Mouse (Mus musculus) liver, embryonic 14.5 days (tissue): Measurements from ENCODE around the gene Spdye4b. TPM values are rescaled to one million over a fixed set of nuclear protein-coding genes. Genes with fewer than 3 reads are reported as not detected.

Experiments used
- ATAC-seq: fragments of 200-750 bp; cut with Nextera tagmentation; 2 replicates; pipeline ENCODE4 v1.8.0; 2017; ENCODE audit warnings: moderate number of reproducible peaks, mild to moderate bottlenecking, moderate library complexity; ENCODE audit not compliant: insufficient read depth
- DNase-seq, 3 experiments: peaks; one replicate each; pipeline ENCODE4 v3.0.0-alpha.2; 2012 to 2013; ENCODE audit warnings: low read depth in 3 of 3, low spot score in 3 of 3
- H3K27ac ChIP-seq: fragments of 300-500 bp; sonication (generic); 2 replicates; pipeline ENCODE4 v1.5.1; 2014; ENCODE audit warnings: moderate library complexity, mild to moderate bottlenecking, control low read depth, inconsistent platforms
- H3K27me3 ChIP-seq: fragments of 300-500 bp; sonication (generic); 2 replicates; pipeline ENCODE4 v1.6.1; 2014; ENCODE audit warnings: mild to moderate bottlenecking, low read length, moderate library complexity; ENCODE audit not compliant: control insufficient read depth, insufficient read depth
- H3K36me3 ChIP-seq: fragments of 300-500 bp; sonication (generic); replicated peaks from 2 replicates; pipeline ENCODE4 v1.6.1; 2014; ENCODE audit warnings: low read depth; ENCODE audit not compliant: control insufficient read depth, insufficient read depth
- H3K4me1 ChIP-seq, 2 experiments: fragments of 200-500 bp in 1 of 2; fragments of 300-500 bp in 1 of 2; sonication (generic) in 1 of 2; replicated peaks; 2 replicates each; pipeline ENCODE4 v1.6.1; 2012 to 2014; ENCODE audit warnings: antibody characterized with exemption in 1 of 2, inconsistent platforms in 1 of 2, low read length in 1 of 2; ENCODE audit not compliant: control insufficient read depth in 2 of 2, insufficient read depth in 2 of 2
- H3K4me2 ChIP-seq: fragments of 300-500 bp; sonication (generic); 2 replicates; pipeline ENCODE4 v1.6.1; 2014; ENCODE audit warnings: low read depth, mild to moderate bottlenecking, control low read depth, moderate library complexity
- H3K4me3 ChIP-seq, 2 experiments: fragments of 200-500 bp in 1 of 2; fragments of 300-500 bp in 1 of 2; sonication (generic) in 1 of 2; 2 replicates each; pipeline ENCODE4 v1.5.1; 2012 to 2014; ENCODE audit warnings: low read depth in 2 of 2, low read length in 2 of 2, mild to moderate bottlenecking in 2 of 2, control low read depth in 1 of 2, inconsistent platforms in 1 of 2, moderate library complexity in 1 of 2; ENCODE audit not compliant: insufficient read depth in 1 of 2
- H3K9ac ChIP-seq: fragments of 300-500 bp; sonication (generic); replicated peaks from 2 replicates; pipeline ENCODE4 v1.6.1; 2014; ENCODE audit warnings: mild to moderate bottlenecking, control low read depth, moderate library complexity
- H3K9me3 ChIP-seq: fragments of 300-500 bp; sonication (generic); 2 replicates; pipeline ENCODE4 v1.6.1; 2016; ENCODE audit warnings: low read length, mixed read lengths; ENCODE audit not compliant: control insufficient read depth
- CTCF ChIP-seq: IDR thresholded peaks from 2 replicates; pipeline ENCODE4 v1.5.1; 2016; ENCODE audit warnings: antibody characterized with exemption, low read depth, control low read depth
- EP300 ChIP-seq: IDR thresholded peaks from 2 replicates; pipeline ENCODE4 v1.6.1; 2016; ENCODE audit warnings: antibody characterized with exemption, low read depth
- WGBS: fragments of 180-500 bp; shearing (Covaris S2); extraction: QIAGEN DNeasy Blood & Tissue Kit; methylation state at CpG from one replicate; pipeline ENCODE4 v1.1.7; 2014; ENCODE audit not compliant: insufficient replicate concordance; 5-methylcytosine and 5-hydroxymethylcytosine counted together
- polyA plus RNA-seq, 2 experiments: library from polyadenylated mRNA; depleted of rRNA in 1 of 2; stranded (reverse) in 1 of 2; unstranded in 1 of 2; fragments of >200 nt; fragmentation: Nextera tagmentation in 1 of 2; extraction: Ambion mirVana in 1 of 2; gene quantifications; 2 replicates each; pipeline versions ENCODE4 v1.2.1 to v1.2.3; 2012 to 2014

Spdye4b gene
- polyA plus RNA-seq, 2 experiments = not detected

- DNase-seq = peak; percentile 66
- peak within 1 kb of the TSS; percentile 87 for H3K4me2 ChIP-seq
- under 1% methylated on average over 58 of the region's 58 CpGs for WGBS
- H3K9ac ChIP-seq = peak within 1 kb of the TSS; percentile 67
- no peaks in the 10 kb centered on the region for H3K9me3 ChIP-seq
- peak within 1 kb of the TSS; percentile 34; the same call in 1 of the 2 replicates for H3K27ac ChIP-seq
- ATAC-seq = peak; percentile 92
- no peaks in the 10 kb centered on the region for H3K36me3 ChIP-seq
- no peaks in the 10 kb centered on the region for H3K27me3 ChIP-seq
- H3K4me3 ChIP-seq = peak within 1 kb of the TSS; percentile 63 to 81
- peaks cover 0 to 5% of the 10 kb centered on the region in 2 experiments; a peak in 1 of 4 replicates for H3K4me1 ChIP-seq
- TF ChIP-seq EP300 (no peak), CTCF (peak; percentile 45; the same call in 1 of the 2 replicates)
Measured at GRCm38 (mm10) chr5:143235028-143235693, 54.3 kb downstream of the Spdye4b start, which contains the start of gene Zfp12. Gene Zfp12, plus strand, starts transcription at chr5:143235163.

- H3K27ac ChIP-seq = no peak overlapping the region
- WGBS = 42% methylated on average over 9 of the region's 9 CpGs
- no peaks in the 10 kb centered on the region for H3K9me3 ChIP-seq
- peak overlapping the region; percentile 18 to 81; a peak in 3 of 4 replicates for H3K4me3 ChIP-seq
- H3K27me3 ChIP-seq = no peaks in the 10 kb centered on the region
- no peak for DNase-seq
- TF ChIP-seq EP300 (no peak), CTCF (no peak)
- H3K4me2 ChIP-seq = peak overlapping the region; percentile 87
- ATAC-seq = no peak
- H3K9ac ChIP-seq = no peak overlapping the region
- no peaks in the 10 kb centered on the region for H3K36me3 ChIP-seq
- peaks cover 0 to 5% of the 10 kb centered on the region in 2 experiments; a peak in 1 of 4 replicates for H3K4me1 ChIP-seq
Measured at GRCm38 (mm10) chr5:143236036-143236435, 55.2 kb downstream of the Spdye4b start.

- H3K9me3 ChIP-seq = no peaks in the 10 kb centered on the region
- ATAC-seq = no peak
- no peak overlapping the region for H3K4me2 ChIP-seq
- peaks cover 3% of the 10 kb centered on the region for H3K36me3 ChIP-seq
- H3K4me1 ChIP-seq = no peaks in the 10 kb centered on the region
- no peak overlapping the region for H3K4me3 ChIP-seq
- no peak for TF ChIP-seq CTCF
- no peak for TF ChIP-seq EP300
- no peak overlapping the region for H3K27ac ChIP-seq
- H3K27me3 ChIP-seq = no peaks in the 10 kb centered on the region
- no peak overlapping the region for H3K9ac ChIP-seq
- 87% methylated on average over 26 of the region's 26 CpGs for WGBS
- DNase-seq = no peak
Measured at GRCm38 (mm10) chr5:143244926-143245325, 64.1 kb downstream of the Spdye4b start.

- Histone ChIP-seq H3K4me1 (no peaks in the 10 kb centered on the region), H3K36me3 (no peaks in the 10 kb centered on the region), H3K9me3 (no peaks in the 10 kb centered on the region), H3K4me3 (no peak overlapping the region), H3K27me3 (peaks cover 58% of the 10 kb centered on the region), H3K9ac (no peak overlapping the region), H3K4me2 (no peak overlapping the region), H3K27ac (no peak overlapping the region)
- no peak for TF ChIP-seq CTCF
- TF ChIP-seq EP300 = no peak
- 37% methylated on average over 6 of the region's 6 CpGs for WGBS
- ATAC-seq (no peak), DNase-seq (no peak)
Measured at GRCm38 (mm10) chr5:143252039-143252438, 71.2 kb downstream of the Spdye4b start.

GRCm38 (mm10) chr5:143252791-143253185 is 72.0 kb downstream of the Spdye4b start:
- no peak for TF ChIP-seq EP300
- no peak for TF ChIP-seq CTCF
- no peak overlapping the region for H3K4me2 ChIP-seq
- peaks cover 58% of the 10 kb centered on the region for H3K27me3 ChIP-seq
- DNase-seq (no peak), ATAC-seq (no peak)
- WGBS = 12% methylated on average over 18 of the region's 18 CpGs
- no peaks in the 10 kb centered on the region for H3K4me1 ChIP-seq
- H3K9me3 ChIP-seq = no peaks in the 10 kb centered on the region
- H3K27ac ChIP-seq = no peak overlapping the region
- H3K4me3 ChIP-seq = no peak overlapping the region
- H3K36me3 ChIP-seq = no peaks in the 10 kb centered on the region
- no peak overlapping the region for H3K9ac ChIP-seq
